Mouse (Mus musculus) adrenal gland, adult (tissue): Measurements from ENCODE around the gene Gm26920.

Experiments
- DNase-seq, 2 experiments: peaks; one replicate each; pipeline ENCODE4 v3.0.0; 2022 to 2023; ENCODE audit warnings: low spot score in 1 of 2; ENCODE audit not compliant: inconsistent age in 2 of 2

Gm26920 gene

GRCm38 (mm10) chr7:30060341-30060740 is 29.9 kb downstream of the Gm26920 start:
- DNase-seq, result no peak

GRCm38 (mm10) chr7:30053591-30053990 is 36.6 kb downstream of the Gm26920 start:
- peak in 1 of 2 experiments; percentile 30 for DNase-seq

DNA sequence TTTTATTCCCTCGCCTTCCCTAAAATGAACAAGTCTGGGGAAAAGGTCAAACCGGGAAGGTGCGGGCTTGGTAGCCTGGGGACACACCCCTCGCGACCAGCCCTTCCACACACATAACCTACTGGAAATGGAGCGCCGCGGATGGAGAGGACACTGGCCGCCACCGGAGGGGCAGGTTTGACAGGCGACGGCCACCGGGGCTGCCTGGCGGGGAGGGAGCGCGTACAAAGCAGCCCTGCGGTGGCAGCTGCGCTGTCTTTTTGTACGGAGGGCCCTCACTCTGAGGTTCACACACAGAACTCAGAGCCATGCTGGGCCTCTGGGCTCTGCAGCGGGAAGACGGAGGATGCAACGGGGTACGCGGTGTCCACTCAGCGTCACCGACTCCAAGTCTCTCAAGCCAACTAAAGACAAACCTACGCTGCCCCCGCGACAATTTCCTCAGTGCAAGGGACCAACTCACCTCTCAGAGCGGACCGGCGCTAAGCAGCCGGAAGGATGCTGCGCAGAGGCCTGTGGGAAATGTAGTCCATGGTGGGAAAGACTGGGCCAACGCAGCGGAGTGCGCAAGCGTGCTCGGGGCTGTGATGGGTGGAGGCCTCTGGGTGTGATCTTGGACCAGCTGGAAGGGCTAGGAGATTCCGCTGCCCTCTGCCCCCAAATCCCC is 39.2 kb downstream of the Gm26920 start, which contains the start of gene Zfp14:
Zfp14 (minus strand) TSS at position 499 of the 667 bp plus-strand sequence.
- DNase-seq, result peak; percentile 89 to 94

- DNase-seq, result no peak
These were observed 42.1 kb downstream of the Gm26920 start for GRCm38 (mm10) chr7:30048126-30048525.

DNA sequence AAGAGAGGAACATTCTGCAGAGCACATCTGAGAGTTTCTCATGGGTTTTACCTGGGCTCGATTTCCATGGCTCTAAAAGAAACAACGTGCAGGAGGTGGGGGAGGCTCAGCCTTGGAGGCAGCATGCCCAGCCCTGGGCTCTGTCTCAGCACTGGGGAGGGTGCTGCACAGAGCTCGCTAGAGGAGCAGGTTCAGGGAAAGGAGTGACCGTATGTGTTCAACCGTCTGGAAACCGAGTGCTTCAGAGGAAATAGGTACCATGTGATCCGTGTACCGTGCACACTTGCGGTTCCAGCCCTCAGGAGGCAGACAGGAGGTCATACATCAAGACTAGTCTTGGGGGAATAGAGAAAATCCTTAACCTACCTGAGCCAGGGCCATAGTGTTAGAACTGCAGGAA is 45.9 kb downstream of the Gm26920 start:
- DNase-seq, result no peak

DNA sequence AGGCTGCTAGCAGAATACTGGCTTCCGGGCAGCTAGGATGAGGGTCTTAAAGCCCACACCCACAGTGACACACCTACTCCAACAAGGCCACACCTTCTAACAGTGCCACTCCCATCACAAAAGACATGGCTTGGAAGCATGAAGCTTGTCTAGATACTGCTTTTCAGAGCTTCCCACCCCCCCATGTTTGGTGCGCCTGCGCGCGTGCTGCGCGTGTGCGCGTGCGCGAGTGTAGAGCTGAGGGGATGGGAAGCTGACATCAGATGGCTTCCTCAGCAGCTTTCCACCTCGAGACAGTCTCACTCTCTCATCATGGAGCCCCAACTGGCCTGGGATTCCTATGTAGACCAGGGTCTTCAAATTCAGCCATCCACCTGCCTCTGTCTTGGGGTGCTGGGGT is 55.9 kb downstream of the Gm26920 start:
- DNase-seq, result no peak

DNA sequence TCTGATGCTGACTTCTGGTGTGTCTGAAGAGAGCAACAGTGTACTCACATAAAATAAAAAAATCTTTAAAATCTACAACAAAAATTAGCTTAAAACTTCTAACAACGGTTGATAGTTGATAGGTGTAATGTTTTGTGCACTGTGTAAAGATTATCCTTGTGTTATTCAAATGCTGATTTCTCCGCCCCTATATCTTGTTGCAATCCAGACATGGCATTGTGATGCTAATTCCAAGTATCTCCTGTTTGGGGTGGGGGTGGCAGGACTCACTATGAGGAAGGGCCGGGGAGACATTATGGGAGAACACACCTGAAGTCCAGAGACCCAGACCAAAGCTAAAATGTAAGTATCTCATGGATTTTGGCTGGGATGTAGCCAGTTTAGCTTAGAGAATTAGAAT is 58.8 kb downstream of the Gm26920 start:
- DNase-seq, result no peak

GRCm38 (mm10) chr7:30030677-30031076 is 59.5 kb downstream of the Gm26920 start:
- peak in 1 of 2 experiments; percentile 65 for DNase-seq

GRCm38 (mm10) chr7:30028572-30028971 is 61.6 kb downstream of the Gm26920 start:
- DNase-seq, result no peak

DNA sequence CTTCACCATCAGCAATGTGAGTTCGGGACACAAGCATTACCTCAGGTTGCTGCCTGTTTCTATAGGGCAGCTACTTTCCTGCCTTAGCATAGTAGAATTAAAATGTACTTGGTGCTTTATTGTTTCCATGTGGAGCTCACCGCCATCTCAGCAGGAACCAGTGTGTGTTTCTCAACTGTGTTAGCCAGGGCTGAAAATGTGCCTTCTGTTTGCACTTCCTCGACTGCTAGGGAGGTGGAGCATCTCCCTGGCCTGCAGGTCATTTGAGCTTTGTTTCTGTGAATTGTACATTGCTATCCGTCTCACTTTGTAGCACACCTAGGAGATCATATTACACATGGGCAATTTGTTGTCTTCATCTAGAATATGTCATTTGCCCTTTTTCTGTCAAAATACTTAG is 62.9 kb downstream of the Gm26920 start:
- no peak for DNase-seq

GRCm38 (mm10) chr7:30025358-30025757 is 64.9 kb downstream of the Gm26920 start:
- no peak for DNase-seq

DNA sequence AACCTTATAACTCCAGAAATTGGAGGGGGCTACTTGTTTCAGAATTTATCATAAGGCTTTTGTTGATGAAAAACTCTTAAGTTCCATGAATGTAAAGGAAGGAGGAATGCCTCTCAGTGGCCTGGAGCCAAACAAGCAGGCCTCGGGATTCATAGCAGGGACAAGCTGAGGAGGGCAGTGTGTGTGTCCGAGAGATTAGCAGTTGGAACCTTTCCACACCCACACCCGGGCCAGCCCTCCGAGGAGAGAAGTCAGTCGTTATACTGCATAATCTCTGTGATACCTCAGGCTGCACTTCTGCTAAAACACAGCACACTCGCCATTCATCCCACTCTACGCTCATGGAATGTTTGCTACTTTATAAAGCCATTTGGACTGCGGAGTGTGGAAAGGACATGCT is 66.4 kb downstream of the Gm26920 start:
- DNase-seq, result no peak

- no peak for DNase-seq
These were observed 66.9 kb downstream of the Gm26920 start for GRCm38 (mm10) chr7:30023324-30023723.

DNA sequence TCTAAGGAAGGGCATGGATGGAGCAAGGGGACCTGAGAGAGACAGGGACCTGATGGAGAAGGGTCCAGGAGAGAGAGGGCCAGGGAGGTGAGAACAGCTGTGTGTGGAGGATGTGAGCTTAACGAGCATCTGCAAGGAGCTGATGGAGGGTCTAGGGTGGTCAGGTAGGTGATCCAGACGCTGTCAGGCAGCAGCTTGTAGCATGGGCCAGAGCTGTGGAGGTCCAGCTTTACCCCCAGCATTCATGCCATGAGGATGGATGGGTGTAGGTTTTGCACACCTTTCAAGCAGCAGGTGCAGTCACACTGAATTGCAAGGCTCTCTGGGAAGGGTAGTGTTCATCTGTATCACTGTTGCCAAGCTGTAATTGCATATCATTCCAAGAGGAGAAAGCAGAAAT is 70.7 kb downstream of the Gm26920 start:
- DNase-seq, result no peak

DNA sequence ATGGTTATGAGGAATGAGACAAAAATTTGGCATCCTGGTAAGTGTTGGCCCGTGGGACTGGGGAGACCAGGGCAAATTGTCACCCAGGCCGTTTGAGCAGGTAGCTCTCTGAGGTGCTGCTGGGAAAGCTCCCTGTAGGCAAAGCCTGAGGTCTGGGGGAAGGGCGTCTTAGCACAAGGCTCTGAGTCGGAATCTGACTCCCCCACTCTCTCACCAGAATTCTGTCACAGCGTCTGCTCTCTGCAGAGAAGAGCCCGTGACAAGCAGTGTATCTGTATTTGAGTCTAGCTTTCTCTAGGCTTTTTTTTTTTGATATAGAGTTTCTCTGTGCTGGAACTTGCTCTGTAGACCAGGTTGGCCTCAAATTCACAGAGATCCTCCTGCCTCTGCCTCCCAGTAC is 73.0 kb downstream of the Gm26920 start:
- no peak for DNase-seq

- peak; percentile 21 to 78 for DNase-seq
These were observed 77.2 kb downstream of the Gm26920 start for GRCm38 (mm10) chr7:30012956-30013363.

DNA sequence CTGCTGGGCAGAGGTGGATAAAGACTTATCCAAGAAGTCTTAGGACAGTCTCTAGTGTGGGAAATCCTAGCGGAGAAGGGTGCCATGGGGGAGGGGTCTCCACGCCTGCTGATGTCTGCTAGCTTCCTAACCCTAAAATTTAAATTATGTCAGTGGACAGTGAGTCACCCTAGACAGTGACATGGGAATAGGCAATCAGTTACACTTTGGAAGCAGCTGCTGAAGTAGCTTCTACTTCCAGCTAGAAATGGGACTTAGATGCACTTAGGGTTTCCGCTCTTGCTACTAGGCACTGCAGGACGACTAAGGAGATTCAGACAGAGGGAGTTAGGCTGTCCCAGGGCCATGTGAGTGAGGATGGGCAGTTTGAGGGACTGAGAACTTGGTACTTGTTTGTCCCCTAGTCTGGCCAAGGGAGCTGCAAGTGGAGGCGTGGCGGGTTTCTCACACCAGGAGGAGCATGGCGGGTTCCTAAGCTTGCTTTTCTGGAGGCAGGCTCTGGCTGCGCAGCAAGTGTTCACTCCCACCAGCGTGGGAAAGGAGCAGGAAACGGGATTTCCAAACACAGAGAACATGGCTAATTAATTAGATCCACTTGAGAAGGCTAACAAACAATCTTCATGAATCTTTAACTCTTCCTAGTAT is 79.5 kb downstream of the Gm26920 start:
- DNase-seq, result no peak

GRCm38 (mm10) chr7:30009321-30010085 is 80.7 kb downstream of the Gm26920 start:
- DNase-seq, result peak in 1 of 2 experiments; percentile 15

DNA sequence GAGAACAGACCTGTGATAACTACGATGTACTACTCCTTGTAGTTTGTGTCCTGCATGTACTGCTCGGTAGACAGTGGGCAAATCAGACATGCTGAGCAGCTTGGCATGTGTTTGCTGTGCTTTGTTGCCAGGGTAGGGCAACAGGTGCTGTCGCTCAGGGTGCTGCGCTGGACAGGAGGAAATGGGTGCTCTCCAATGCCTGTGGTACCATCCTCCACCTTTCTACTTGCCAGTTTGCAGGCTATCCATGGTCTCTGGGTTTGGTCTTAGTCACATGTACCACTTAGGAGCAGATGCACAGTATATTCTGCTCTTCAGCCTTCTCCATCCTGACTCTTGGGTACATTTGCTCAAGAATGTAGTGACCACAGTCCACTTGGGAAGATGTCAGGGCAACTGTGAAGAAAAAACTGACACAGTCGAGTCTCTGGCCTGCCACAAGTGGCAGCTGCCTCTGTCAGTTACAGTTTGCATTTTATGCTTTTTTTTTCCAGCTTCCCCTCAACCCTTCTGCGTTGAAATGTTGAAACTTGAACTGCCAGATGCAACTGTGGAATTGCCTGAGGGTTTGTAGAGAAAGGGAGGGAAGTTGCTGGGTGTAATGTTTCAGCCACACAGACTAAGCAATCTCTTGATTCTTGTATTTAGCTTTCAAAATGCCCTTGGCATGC is 82.1 kb downstream of the Gm26920 start:
- no peak for DNase-seq

DNA sequence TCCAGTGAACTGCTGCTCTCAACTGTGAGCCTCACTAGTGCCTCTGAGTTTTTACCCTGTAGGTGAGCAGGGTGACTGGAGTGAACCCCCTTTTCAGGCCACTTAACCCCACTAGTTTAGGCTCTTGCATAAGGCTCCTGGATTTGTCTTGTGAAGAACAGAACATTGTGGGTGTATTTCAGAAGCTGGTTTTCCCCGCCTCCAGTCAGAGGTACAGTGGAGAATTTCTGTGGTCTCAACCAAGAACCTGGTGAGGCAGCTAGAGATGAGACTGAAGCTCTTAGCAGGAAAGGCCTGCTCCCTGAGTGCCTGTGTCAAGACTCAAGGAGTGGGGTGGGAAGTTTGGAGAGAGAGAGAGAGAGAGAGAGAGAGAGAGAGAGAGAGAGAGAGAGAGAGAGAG is 82.6 kb downstream of the Gm26920 start:
- no peak for DNase-seq
